Mouse (Mus musculus): ENCODE measurements around the gene Icam4. TPM values are rescaled to one million over a fixed set of nuclear protein-coding genes. Genes with fewer than 3 reads are reported as not detected.

The Icam4 gene
- total and polyA plus RNA-seq, 3 experiments: 0.84 to 1.4 (median 1.0) TPM

- WGBS: 79% methylated on average over 3 of the region's 3 CpGs
- intact Hi-C loops (cut with DNase I): no loop called here
- Histone ChIP-seq H3K79me2 (replicated peaks; ENCODE audit: control insufficient read depth, insufficient read depth, low read length) (no peaks in the 10 kb centered on the region), H3K36me3 (ENCODE audit: control insufficient read depth, insufficient read depth, low read length) (no peaks in the 10 kb centered on the region), H3K4me1 (ENCODE audit: control insufficient read depth, insufficient read depth, low read length) (peaks cover 5% of the 10 kb centered on the region), H3K9ac (ENCODE audit: low read depth, low read length) (no peak overlapping the region), H3K27me3 (ENCODE audit: control insufficient read depth, insufficient read depth, low read length) (no peaks in the 10 kb centered on the region), H3K4me3 (no peak overlapping the region), H3K27ac (no peak overlapping the region)
- DNase-seq: no peak
- no peak for TF ChIP-seq POLR2A (IDR thresholded peaks at IDR 0.05; ENCODE audit: insufficient read depth, low read depth, low read length)
- no peak for TF ChIP-seq EP300 (IDR thresholded peaks at IDR 0.05; ENCODE audit: insufficient read depth, low read depth, low read length)
- no peak for TF ChIP-seq CTCF (IDR thresholded peaks at IDR 0.05)
Measured at GRCm38 (mm10) chr9:21021363-21021762, 7.8 kb upstream of the Icam4 start.

GRCm38 (mm10) chr9:21022288-21022687 is 6.9 kb upstream of the Icam4 start:
- H3K4me3 ChIP-seq: no peak overlapping the region
- H3K4me1 ChIP-seq (ENCODE audit: control insufficient read depth, insufficient read depth, low read length): peaks cover 2% of the 10 kb centered on the region; the same call in 1 of the 2 replicates
- DNase-seq: no peak
- intact Hi-C loops (cut with DNase I): no loop called here
- no peak overlapping the region for H3K9ac ChIP-seq (ENCODE audit: low read depth, low read length)
- no peaks in the 10 kb centered on the region for H3K27me3 ChIP-seq (ENCODE audit: control insufficient read depth, insufficient read depth, low read length)
- no peak overlapping the region for H3K27ac ChIP-seq
- WGBS: 54% methylated on average over 6 of the region's 6 CpGs
- TF ChIP-seq EP300 (IDR thresholded peaks at IDR 0.05; ENCODE audit: insufficient read depth, low read depth, low read length) (no peak), POLR2A (IDR thresholded peaks at IDR 0.05; ENCODE audit: insufficient read depth, low read depth, low read length) (no peak), CTCF (IDR thresholded peaks at IDR 0.05) (no peak)
- H3K79me2 ChIP-seq (replicated peaks; ENCODE audit: control insufficient read depth, insufficient read depth, low read length): no peaks in the 10 kb centered on the region
- no peaks in the 10 kb centered on the region for H3K36me3 ChIP-seq (ENCODE audit: control insufficient read depth, insufficient read depth, low read length)

GRCm38 (mm10) chr9:21022726-21023125 is 6.4 kb upstream of the Icam4 start:
- Histone ChIP-seq H3K36me3 (ENCODE audit: control insufficient read depth, insufficient read depth, low read length) (no peaks in the 10 kb centered on the region), H3K27ac (no peak overlapping the region), H3K27me3 (ENCODE audit: control insufficient read depth, insufficient read depth, low read length) (no peaks in the 10 kb centered on the region), H3K4me1 (ENCODE audit: control insufficient read depth, insufficient read depth, low read length) (no peaks in the 10 kb centered on the region; the same call in 1 of the 2 replicates), H3K9ac (ENCODE audit: low read depth, low read length) (no peak overlapping the region), H3K79me2 (replicated peaks; ENCODE audit: control insufficient read depth, insufficient read depth, low read length) (no peaks in the 10 kb centered on the region), H3K4me3 (no peak overlapping the region)
- no peak for DNase-seq
- 73% methylated on average over 1 of the region's 1 CpGs for WGBS
- peak; percentile 26; the same call in 1 of the 2 replicates for TF ChIP-seq CTCF (IDR thresholded peaks at IDR 0.05)
- TF ChIP-seq EP300 (IDR thresholded peaks at IDR 0.05; ENCODE audit: insufficient read depth, low read depth, low read length): no peak
- intact Hi-C loops (cut with DNase I): no loop called here

- Histone ChIP-seq H3K79me2 (replicated peaks; ENCODE audit: control insufficient read depth, insufficient read depth, low read length) (no peaks in the 10 kb centered on the region), H3K27me3 (ENCODE audit: control insufficient read depth, insufficient read depth, low read length) (no peaks in the 10 kb centered on the region), H3K4me3 (no peak overlapping the region), H3K27ac (no peak overlapping the region), H3K9ac (ENCODE audit: low read depth, low read length) (no peak overlapping the region), H3K4me1 (ENCODE audit: control insufficient read depth, insufficient read depth, low read length) (peaks cover 3% of the 10 kb centered on the region), H3K36me3 (ENCODE audit: control insufficient read depth, insufficient read depth, low read length) (no peaks in the 10 kb centered on the region)
- WGBS: 78% methylated on average over 19 of the region's 19 CpGs
- intact Hi-C loops (cut with DNase I): loop anchor here (5.0 kb wide), 1 partner anchor 123 kb away; no protein-coding TSS in a partner anchor
- TF ChIP-seq CTCF (IDR thresholded peaks at IDR 0.05): no peak
- TF ChIP-seq POLR2A (IDR thresholded peaks at IDR 0.05; ENCODE audit: insufficient read depth, low read depth, low read length): no peak
- TF ChIP-seq EP300 (IDR thresholded peaks at IDR 0.05; ENCODE audit: insufficient read depth, low read depth, low read length): no peak
- no peak for DNase-seq
Measured at GRCm38 (mm10) chr9:21025258-21025810, 3.8 kb upstream of the Icam4 start.

- TF ChIP-seq CTCF (IDR thresholded peaks at IDR 0.05): no peak
- no peak for TF ChIP-seq POLR2A (IDR thresholded peaks at IDR 0.05; ENCODE audit: insufficient read depth, low read depth, low read length)
- TF ChIP-seq EP300 (IDR thresholded peaks at IDR 0.05; ENCODE audit: insufficient read depth, low read depth, low read length): no peak
- H3K9ac ChIP-seq (ENCODE audit: low read depth, low read length): no peak overlapping the region
- no peak overlapping the region for H3K27ac ChIP-seq
- H3K79me2 ChIP-seq (replicated peaks; ENCODE audit: control insufficient read depth, insufficient read depth, low read length): no peaks in the 10 kb centered on the region
- H3K27me3 ChIP-seq (ENCODE audit: control insufficient read depth, insufficient read depth, low read length): no peaks in the 10 kb centered on the region
- intact Hi-C loops (cut with DNase I): loop anchor here (5.0 kb wide), 1 partner anchor 125 kb away; no protein-coding TSS in a partner anchor
- 85% methylated on average over 12 of the region's 12 CpGs for WGBS
- no peak for DNase-seq
- no peak overlapping the region for H3K4me3 ChIP-seq
- H3K36me3 ChIP-seq (ENCODE audit: control insufficient read depth, insufficient read depth, low read length): no peaks in the 10 kb centered on the region
- peaks cover 3% of the 10 kb centered on the region for H3K4me1 ChIP-seq (ENCODE audit: control insufficient read depth, insufficient read depth, low read length)
Measured at GRCm38 (mm10) chr9:21026849-21027248, 2.3 kb upstream of the Icam4 start.

GRCm38 (mm10) chr9:21027774-21028290 is 1.3 kb upstream of the Icam4 start:
- Histone ChIP-seq H3K79me2 (replicated peaks; ENCODE audit: control insufficient read depth, insufficient read depth, low read length) (no peaks in the 10 kb centered on the region), H3K9ac (ENCODE audit: low read depth, low read length) (no peak overlapping the region), H3K36me3 (ENCODE audit: control insufficient read depth, insufficient read depth, low read length) (no peaks in the 10 kb centered on the region), H3K27ac (no peak overlapping the region), H3K4me1 (ENCODE audit: control insufficient read depth, insufficient read depth, low read length) (peaks cover 3% of the 10 kb centered on the region), H3K27me3 (ENCODE audit: control insufficient read depth, insufficient read depth, low read length) (no peaks in the 10 kb centered on the region), H3K4me3 (no peak overlapping the region)
- TF ChIP-seq POLR2A (IDR thresholded peaks at IDR 0.05; ENCODE audit: insufficient read depth, low read depth, low read length) (no peak), CTCF (IDR thresholded peaks at IDR 0.05) (no peak), EP300 (IDR thresholded peaks at IDR 0.05; ENCODE audit: insufficient read depth, low read depth, low read length) (no peak)
- DNase-seq: no peak
- intact Hi-C loops (cut with DNase I): loop anchor here (2.0 to 5.0 kb wide), 2 partner anchors 13 to 126 kb away; partner anchors contain the start of gene Icam1
- 76% methylated on average over 8 of the region's 8 CpGs for WGBS

Measured in heart, adult 2 months (tissue).